Mouse (Mus musculus) neural tube, embryonic 15.5 days (tissue): ENCODE results near the gene Retreg1. TPM values are rescaled to one million over a fixed set of nuclear protein-coding genes. Genes with fewer than 3 reads are reported as not detected.

ENCODE experiments used
- ATAC-seq: fragments of 200-750 bp; cut with Nextera tagmentation; 2 replicates; pipeline ENCODE4 v1.8.0; 2017; ENCODE audit warnings: mild to moderate bottlenecking, moderate TSS enrichment, moderate library complexity; ENCODE audit not compliant: low FRiP score
- H3K27ac ChIP-seq: fragments of 300-500 bp; sonication (generic); replicated peaks from 2 replicates; pipeline ENCODE4 v1.5.1; 2015; ENCODE audit warnings: mild to moderate bottlenecking, inconsistent platforms
- H3K27me3 ChIP-seq: fragments of 300-500 bp; sonication (generic); replicated peaks from 2 replicates; pipeline ENCODE4 v1.6.1; 2015; ENCODE audit warnings: inconsistent platforms
- H3K36me3 ChIP-seq: fragments of 300-500 bp; sonication (generic); 2 replicates; pipeline ENCODE4 v1.6.1; 2015; ENCODE audit warnings: inconsistent platforms
- H3K4me1 ChIP-seq: fragments of 300-500 bp; sonication (generic); 2 replicates; pipeline ENCODE4 v1.6.1; 2015; ENCODE audit warnings: inconsistent platforms
- H3K4me2 ChIP-seq: fragments of 300-500 bp; sonication (generic); 2 replicates; pipeline ENCODE4 v1.6.1; 2015; ENCODE audit warnings: inconsistent platforms, mild to moderate bottlenecking, moderate library complexity
- H3K4me3 ChIP-seq: fragments of 300-500 bp; sonication (generic); replicated peaks from 2 replicates; pipeline ENCODE4 v1.5.1; 2015; ENCODE audit warnings: mild to moderate bottlenecking, inconsistent platforms
- H3K9ac ChIP-seq: fragments of 300-500 bp; sonication (generic); replicated peaks from 2 replicates; pipeline ENCODE4 v1.6.1; 2015; ENCODE audit warnings: mild to moderate bottlenecking, inconsistent platforms
- H3K9me3 ChIP-seq: fragments of 300-500 bp; sonication (generic); replicated peaks from 2 replicates; pipeline ENCODE4 v1.6.1; 2016; ENCODE audit warnings: inconsistent platforms
- WGBS: fragments of 180-500 bp; shearing (Covaris S2); methylation state at CpG from one replicate; pipeline ENCODE4 v1.1.7; 2015; ENCODE audit warnings: mixed read lengths; 5-methylcytosine and 5-hydroxymethylcytosine counted together
- polyA plus RNA-seq: library from polyadenylated mRNA; unstranded; fragments of >200 nt; fragmentation: Nextera tagmentation; extraction: Ambion mirVana; gene quantifications from 2 replicates; pipeline ENCODE4 v1.2.1, GENCODE M21; 2015

Retreg1 gene
- polyA plus RNA-seq, 1 experiment from 2014 or later: 16.2 TPM

DNA sequence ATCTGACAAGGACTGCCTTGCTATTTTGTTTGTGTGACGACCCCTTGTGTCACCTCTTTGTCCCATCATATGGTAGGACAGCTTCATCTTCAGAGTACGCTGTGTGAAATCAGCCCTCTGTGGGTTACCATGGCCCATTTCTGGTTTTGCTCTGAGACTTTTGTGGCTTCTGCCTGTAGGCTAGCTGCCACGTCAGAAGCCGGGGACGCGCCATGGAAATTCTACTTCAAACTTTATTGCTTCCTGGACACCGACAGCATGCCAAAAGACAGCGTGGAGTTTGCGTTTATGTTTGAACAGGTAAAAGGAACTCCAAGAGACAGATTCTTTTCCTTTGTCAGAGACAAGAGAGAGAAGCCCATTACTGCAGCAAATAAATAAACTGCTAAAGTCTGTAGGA is 36.1 kb upstream of the Retreg1 start:
- Histone ChIP-seq H3K27ac (no peak overlapping the region), H3K4me3 (no peak overlapping the region), H3K36me3 (peaks cover 12% of the 10 kb centered on the region; the same call in 1 of the 2 replicates), H3K4me1 (no peaks in the 10 kb centered on the region), H3K9ac (no peak overlapping the region), H3K4me2 (no peak overlapping the region), H3K27me3 (no peaks in the 10 kb centered on the region), H3K9me3 (no peaks in the 10 kb centered on the region)
- ATAC-seq: no peak
- WGBS: 89% methylated on average over 9 of the region's 9 CpGs

DNA sequence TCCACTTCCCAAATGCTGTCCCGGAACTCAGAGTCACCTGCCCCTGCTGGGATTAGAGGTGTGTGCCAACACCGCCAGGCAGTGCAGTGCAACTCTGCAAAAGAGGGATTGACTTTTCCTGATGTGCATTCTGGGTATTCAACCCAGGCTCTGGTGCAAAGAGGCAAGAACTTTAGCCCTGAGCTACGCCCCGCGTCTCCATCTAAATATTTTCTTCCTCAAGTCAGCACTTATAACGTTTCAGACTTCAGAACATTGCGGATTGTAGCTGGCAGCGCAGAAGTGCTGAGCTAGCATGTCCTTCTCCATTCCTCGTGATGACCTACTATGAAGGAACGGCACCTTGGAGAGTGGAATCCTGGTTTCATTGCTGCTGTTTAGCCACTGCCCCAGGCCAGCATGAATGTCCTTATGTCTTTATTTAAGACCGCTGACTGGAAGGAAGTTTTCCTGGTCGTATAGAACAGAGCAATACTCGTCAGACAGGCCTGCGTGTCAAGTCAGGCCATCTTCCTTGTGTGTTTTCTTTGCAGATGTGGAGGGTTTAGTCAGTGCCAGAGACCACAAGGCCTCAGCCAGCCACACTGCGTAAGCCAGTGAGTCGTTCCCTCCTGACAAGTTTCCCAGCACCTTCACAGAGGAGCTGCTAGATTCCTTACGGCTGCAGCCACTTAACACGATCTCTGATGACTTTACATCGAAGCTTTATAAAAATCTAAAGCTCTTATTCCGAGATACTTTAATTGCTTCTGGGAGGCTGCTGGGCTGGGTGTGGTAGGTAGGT is 34.1 kb upstream of the Retreg1 start:
- Histone ChIP-seq H3K9ac (no peak overlapping the region), H3K4me3 (no peak overlapping the region), H3K27me3 (no peaks in the 10 kb centered on the region), H3K36me3 (peaks cover 12% of the 10 kb centered on the region; the same call in 1 of the 2 replicates), H3K27ac (no peak overlapping the region), H3K9me3 (no peaks in the 10 kb centered on the region), H3K4me2 (no peak overlapping the region), H3K4me1 (no peaks in the 10 kb centered on the region)
- no peak for ATAC-seq
- 91% methylated on average over 20 of the region's 20 CpGs for whole genome bisulfite sequencing

DNA sequence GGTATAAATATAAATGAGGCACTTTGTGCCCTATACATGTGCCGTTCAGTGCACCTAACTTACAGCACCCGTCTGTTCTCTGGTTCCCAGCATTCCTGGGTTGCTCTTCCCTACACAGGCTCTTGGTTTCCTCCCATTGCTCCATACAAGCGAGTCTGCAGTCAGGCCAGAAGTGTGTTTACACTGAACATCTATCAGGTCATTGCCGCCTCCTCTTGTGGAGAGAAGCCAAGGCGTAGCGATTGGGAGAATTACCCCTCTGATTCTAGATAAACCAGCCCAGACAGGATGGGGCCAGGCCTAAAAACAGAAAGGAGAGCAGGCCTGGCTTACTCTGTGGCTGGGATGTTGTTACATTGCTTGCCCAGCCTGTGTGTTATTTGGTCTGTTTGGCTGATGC is 33.3 kb upstream of the Retreg1 start:
- Histone ChIP-seq H3K9me3 (no peaks in the 10 kb centered on the region), H3K4me3 (no peak overlapping the region), H3K9ac (no peak overlapping the region), H3K4me2 (no peak overlapping the region), H3K27me3 (no peaks in the 10 kb centered on the region), H3K36me3 (peaks cover 15% of the 10 kb centered on the region), H3K4me1 (no peaks in the 10 kb centered on the region), H3K27ac (no peak overlapping the region)
- no peak for ATAC-seq
- 89% methylated on average over 6 of the region's 6 CpGs for WGBS

GRCm38 (mm10) chr15:25811834-25812250 is 31.1 kb upstream of the Retreg1 start:
- WGBS: 92% methylated on average over 11 of the region's 11 CpGs
- Histone ChIP-seq H3K27ac (no peak overlapping the region), H3K9ac (no peak overlapping the region), H3K36me3 (peaks cover 16% of the 10 kb centered on the region), H3K4me2 (no peak overlapping the region), H3K4me3 (no peak overlapping the region), H3K27me3 (no peaks in the 10 kb centered on the region), H3K9me3 (no peaks in the 10 kb centered on the region), H3K4me1 (no peaks in the 10 kb centered on the region)
- ATAC-seq: no peak

- peaks cover 16% of the 10 kb centered on the region for H3K36me3 ChIP-seq
- no peaks in the 10 kb centered on the region for H3K27me3 ChIP-seq
- ATAC-seq: no peak
- H3K9me3 ChIP-seq: no peaks in the 10 kb centered on the region
- H3K27ac ChIP-seq: no peak overlapping the region
- 71% methylated on average over 12 of the region's 12 CpGs for WGBS
- no peaks in the 10 kb centered on the region for H3K4me1 ChIP-seq
- H3K4me3 ChIP-seq: no peak overlapping the region
- no peak overlapping the region for H3K9ac ChIP-seq
- H3K4me2 ChIP-seq: no peak overlapping the region
These were observed 30.5 kb upstream of the Retreg1 start for GRCm38 (mm10) chr15:25812479-25812878.

GRCm38 (mm10) chr15:25814535-25814934 is 28.4 kb upstream of the Retreg1 start:
- Histone ChIP-seq H3K36me3 (peaks cover 15% of the 10 kb centered on the region), H3K4me2 (no peak overlapping the region), H3K4me3 (no peak overlapping the region), H3K27ac (no peak overlapping the region), H3K9ac (no peak overlapping the region), H3K9me3 (0 out of 2 replicates have a peak, but pooled peaks cover 1% of the 10 kb centered on the region), H3K4me1 (no peaks in the 10 kb centered on the region), H3K27me3 (no peaks in the 10 kb centered on the region)
- 88% methylated on average over 3 of the region's 3 CpGs for WGBS
- ATAC-seq: no peak

DNA sequence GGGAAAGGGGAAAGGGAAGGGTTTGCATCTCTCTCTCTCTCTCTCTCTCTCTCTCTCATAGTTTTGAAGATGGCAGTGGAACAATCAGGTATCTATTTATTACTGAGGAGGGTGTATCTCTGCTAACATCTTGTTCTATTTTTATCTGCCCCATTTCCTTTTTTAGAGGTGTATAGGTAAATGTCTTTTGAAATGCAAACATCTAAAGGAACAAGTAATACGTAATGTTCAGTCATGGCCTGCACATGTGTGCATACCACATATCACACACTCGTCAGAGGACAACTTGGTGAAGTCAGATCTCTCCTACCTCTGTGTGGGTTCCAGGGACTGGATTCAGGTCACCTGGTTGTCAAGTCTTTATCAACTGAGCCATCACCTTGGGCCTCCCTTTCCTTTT is 25.8 kb upstream of the Retreg1 start:
- H3K27ac ChIP-seq: no peak overlapping the region
- H3K4me1 ChIP-seq: no peaks in the 10 kb centered on the region
- no peak for ATAC-seq
- H3K4me2 ChIP-seq: no peak overlapping the region
- H3K27me3 ChIP-seq: no peaks in the 10 kb centered on the region
- no peak overlapping the region for H3K4me3 ChIP-seq
- 96% methylated on average over 2 of the region's 2 CpGs for WGBS
- no peak overlapping the region for H3K9ac ChIP-seq
- H3K9me3 ChIP-seq: 0 out of 2 replicates have a peak, but pooled peaks cover 8% of the 10 kb centered on the region
- peaks cover 4% of the 10 kb centered on the region; the same call in 1 of the 2 replicates for H3K36me3 ChIP-seq

GRCm38 (mm10) chr15:25821981-25822380 is 21.0 kb upstream of the Retreg1 start:
- no peak overlapping the region for H3K4me2 ChIP-seq

DNA sequence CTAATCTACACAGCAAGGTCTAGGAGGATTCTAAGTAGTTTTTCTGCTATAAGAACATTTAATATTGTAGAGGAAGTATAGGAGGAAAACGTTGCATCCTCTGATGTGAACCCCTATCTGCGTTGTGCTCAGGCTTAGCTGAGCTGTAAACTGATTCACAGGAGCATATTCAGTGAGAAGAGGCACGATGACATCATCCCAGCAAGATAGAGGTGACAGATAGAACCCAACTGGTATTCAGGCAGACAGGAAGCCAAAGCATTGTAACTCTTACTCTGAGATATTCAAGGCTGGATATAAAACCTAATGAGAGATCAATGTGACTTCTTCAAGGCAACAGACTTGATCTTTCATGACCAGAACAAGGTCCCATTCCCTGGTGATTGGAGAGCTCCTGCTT is 20.3 kb upstream of the Retreg1 start:
- 61% methylated on average over 3 of the region's 3 CpGs for WGBS
- Histone ChIP-seq H3K9me3 (0 out of 2 replicates have a peak, but pooled peaks cover 8% of the 10 kb centered on the region), H3K9ac (no peak overlapping the region), H3K27ac (no peak overlapping the region), H3K4me2 (no peak overlapping the region), H3K36me3 (no peaks in the 10 kb centered on the region), H3K27me3 (no peaks in the 10 kb centered on the region), H3K4me1 (no peaks in the 10 kb centered on the region), H3K4me3 (no peak overlapping the region)
- no peak for ATAC-seq

More at GRCm38 (mm10) chr15:25821981-25822380, 21.0 kb upstream of the Retreg1 start:
- H3K27ac ChIP-seq: no peak overlapping the region
- ATAC-seq: no peak
- no peak overlapping the region for H3K4me3 ChIP-seq
- H3K36me3 ChIP-seq: no peaks in the 10 kb centered on the region
- 0 out of 2 replicates have a peak, but pooled peaks cover 8% of the 10 kb centered on the region for H3K9me3 ChIP-seq
- H3K4me1 ChIP-seq: no peaks in the 10 kb centered on the region
- no peaks in the 10 kb centered on the region for H3K27me3 ChIP-seq
- no peak overlapping the region for H3K9ac ChIP-seq

DNA sequence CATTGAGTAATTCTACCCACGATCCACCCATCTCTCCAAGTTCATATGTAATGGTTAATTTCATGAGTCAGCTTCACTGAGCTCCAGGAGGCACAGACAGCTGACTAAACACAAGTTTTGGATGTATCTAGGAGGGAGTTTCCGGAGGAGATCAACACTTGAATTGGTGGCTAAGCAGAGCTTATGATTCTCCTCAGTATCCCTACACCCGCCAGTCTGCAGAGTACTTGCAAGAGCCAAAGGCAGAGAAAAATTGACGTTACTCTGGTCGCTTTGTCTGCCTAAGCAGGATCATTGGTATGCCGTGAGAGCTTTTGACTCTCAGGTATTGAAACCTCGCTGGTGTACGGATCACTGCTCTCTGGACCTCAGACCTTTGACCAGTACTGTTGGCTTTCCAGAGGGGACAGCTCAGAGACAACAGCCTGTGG is 16.4 kb upstream of the Retreg1 start:
- Histone ChIP-seq H3K4me3 (no peak overlapping the region), H3K4me1 (no peaks in the 10 kb centered on the region), H3K9ac (no peak overlapping the region), H3K27me3 (no peaks in the 10 kb centered on the region), H3K36me3 (no peaks in the 10 kb centered on the region), H3K4me2 (no peak overlapping the region), H3K9me3 (no peaks in the 10 kb centered on the region), H3K27ac (no peak overlapping the region)
- 84% methylated on average over 8 of the region's 8 CpGs for WGBS
- ATAC-seq: no peak

- no peaks in the 10 kb centered on the region for H3K9me3 ChIP-seq
- H3K36me3 ChIP-seq: no peaks in the 10 kb centered on the region
- H3K27me3 ChIP-seq: no peaks in the 10 kb centered on the region
- ATAC-seq: no peak
- WGBS: 81% methylated on average over 10 of the region's 10 CpGs
- H3K9ac ChIP-seq: no peak overlapping the region
- H3K4me1 ChIP-seq: no peaks in the 10 kb centered on the region
- no peak overlapping the region for H3K4me2 ChIP-seq
- H3K27ac ChIP-seq: no peak overlapping the region
- no peak overlapping the region for H3K4me3 ChIP-seq
These were observed 14.5 kb upstream of the Retreg1 start for GRCm38 (mm10) chr15:25828464-25828863.

- WGBS: 83% methylated on average over 2 of the region's 2 CpGs
- ATAC-seq: no peak
- no peak overlapping the region for H3K27ac ChIP-seq
- no peak overlapping the region for H3K4me3 ChIP-seq
- H3K4me1 ChIP-seq: no peaks in the 10 kb centered on the region
- H3K9ac ChIP-seq: no peak overlapping the region
- no peaks in the 10 kb centered on the region for H3K9me3 ChIP-seq
- no peaks in the 10 kb centered on the region for H3K36me3 ChIP-seq
- H3K4me2 ChIP-seq: no peak overlapping the region
- H3K27me3 ChIP-seq: no peaks in the 10 kb centered on the region
These were observed 12.6 kb upstream of the Retreg1 start for GRCm38 (mm10) chr15:25830426-25830825.
